Mouse (Mus musculus): ENCODE data around the gene Wdr83.

The Wdr83 gene

DNA sequence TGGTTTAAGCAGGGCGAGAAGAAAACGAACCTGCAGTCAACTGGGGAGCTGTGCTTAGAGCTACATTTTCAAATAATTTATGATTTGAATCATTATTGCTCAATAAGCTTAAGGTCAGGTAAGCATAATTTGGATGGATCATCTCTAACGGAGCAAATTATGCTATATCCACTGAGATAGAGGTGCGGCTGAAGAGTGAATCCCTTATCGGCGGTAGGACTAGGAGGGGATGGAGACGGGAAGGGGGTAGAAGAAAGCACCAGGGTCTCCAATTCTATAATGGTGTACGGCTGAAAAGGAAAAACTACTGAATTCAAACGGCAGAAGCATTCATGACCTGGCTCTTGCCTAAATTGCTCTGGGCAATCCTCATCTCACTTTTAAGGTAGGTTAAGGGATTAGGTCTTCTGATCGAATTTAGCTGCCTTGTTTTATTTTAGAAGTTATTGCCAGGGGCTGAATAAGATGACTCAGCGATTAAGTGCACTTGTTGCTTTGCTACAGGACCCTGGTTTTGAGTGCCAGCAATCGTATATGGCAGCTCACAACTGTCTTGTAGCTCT lies 45.9 kb downstream of the Wdr83 start:
- no peak for DNase-seq (ENCODE audit: low spot score in 2 of 2)

GRCm38 (mm10) chr8:85034764-85035163 lies 46.3 kb downstream of the Wdr83 start:
- peak; percentile 66 to 71 for DNase-seq (ENCODE audit: low spot score in 2 of 2)

GRCm38 (mm10) chr8:85033867-85034266 lies 47.2 kb downstream of the Wdr83 start:
- no peak for DNase-seq (ENCODE audit: low spot score in 2 of 2)

GRCm38 (mm10) chr8:85032622-85033311 lies 48.3 kb downstream of the Wdr83 start:
- DNase-seq (ENCODE audit: low spot score in 2 of 2): no peak

DNA sequence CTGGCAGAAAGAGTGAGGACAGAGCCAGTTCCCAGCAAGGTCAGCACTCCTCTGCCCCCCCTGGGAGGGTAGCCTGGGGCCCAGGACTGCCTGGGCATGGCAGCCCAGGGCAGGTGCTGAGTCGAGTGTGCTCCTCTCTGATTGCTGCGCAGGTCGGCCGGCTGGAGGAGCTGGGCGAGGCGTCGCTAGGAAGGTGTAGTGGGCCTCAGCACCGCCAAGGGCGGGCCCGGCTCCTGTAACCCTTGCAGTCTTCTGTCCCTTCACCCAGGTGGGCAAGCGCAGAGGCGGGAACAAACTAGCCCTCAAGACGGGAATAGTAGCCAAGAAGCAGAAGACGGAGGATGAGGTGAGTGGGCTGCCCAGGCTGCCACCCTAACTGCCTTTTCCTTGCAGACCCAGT lies 51.8 kb downstream of the Wdr83 start:
- no peak for DNase-seq (ENCODE audit: low spot score in 2 of 2)

DNA sequence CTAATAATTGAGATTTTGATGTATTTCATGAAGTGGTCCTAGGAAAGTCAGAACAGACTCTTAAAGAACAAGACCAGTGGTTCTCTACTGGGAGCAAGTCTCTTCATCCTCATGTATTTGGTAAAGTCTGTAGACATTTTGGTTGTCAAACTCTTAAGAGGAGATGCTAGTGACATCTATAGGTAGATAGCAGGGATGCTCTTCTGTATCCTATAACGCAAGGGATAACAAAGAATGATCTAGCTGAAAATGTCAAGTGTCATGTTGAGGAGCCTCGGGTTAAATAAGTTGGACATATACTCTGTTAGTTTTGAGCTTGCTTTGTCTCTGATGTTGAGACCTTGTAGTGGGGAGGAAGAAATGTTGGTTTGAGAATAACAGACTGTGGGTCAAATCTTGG lies 53.2 kb downstream of the Wdr83 start:
- no peak for DNase-seq (ENCODE audit: low spot score in 2 of 2)

- DNase-seq (ENCODE audit: low spot score in 2 of 2): no peak
These were observed 53.6 kb downstream of the Wdr83 start for GRCm38 (mm10) chr8:85027516-85027855.

- peak; percentile 97 for DNase-seq (ENCODE audit: low spot score in 2 of 2)
These were observed 54.2 kb downstream of the Wdr83 start, which contains the start of gene Trir for GRCm38 (mm10) chr8:85026670-85027515. Gene Trir (plus strand): TSS chr8:85026823.

DNA sequence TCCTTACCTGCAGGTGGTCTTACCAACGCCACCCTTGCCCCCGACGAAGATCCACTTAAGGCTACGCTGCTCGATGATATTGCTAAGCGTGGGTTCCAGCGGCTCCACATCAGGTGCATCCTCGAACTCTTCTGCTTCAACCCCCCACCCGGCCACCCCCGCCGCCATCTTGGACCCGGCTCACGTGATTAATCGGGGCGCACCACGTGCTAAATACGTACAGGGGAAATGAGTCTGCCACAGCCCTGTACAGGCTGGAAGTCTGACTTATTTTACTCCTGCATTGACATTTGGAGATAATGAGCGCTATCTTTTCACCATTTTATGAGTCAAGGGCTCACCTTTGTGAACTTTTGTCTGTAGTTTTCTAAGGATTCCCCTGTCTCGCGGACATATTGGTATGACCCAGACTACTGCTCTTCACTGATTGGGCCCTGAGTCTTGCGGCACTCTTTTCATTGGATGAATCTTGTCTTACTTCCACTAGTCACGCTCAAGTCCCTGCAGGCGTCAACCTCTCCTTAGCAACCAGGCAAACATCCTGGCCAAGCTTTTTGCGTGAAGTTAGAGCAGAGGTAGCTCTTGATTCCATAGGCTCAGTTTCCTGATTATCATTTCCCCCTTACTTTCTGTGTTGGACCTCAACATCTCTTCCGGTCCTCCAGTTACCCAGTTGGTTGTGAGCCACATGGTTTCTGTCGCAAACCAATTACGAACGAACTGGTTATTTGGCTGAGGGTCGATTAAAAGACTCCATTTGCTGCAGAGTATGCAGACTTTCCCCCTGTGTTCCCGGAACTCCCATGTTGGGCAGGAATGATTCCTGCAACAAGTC lies 55.8 kb downstream of the Wdr83 start, which contains the start of gene Asna1:
Gene Asna1, minus strand, starts transcription at position 184 of the 835 bp plus-strand sequence.
- DNase-seq (ENCODE audit: low spot score in 2 of 2): peak; percentile 85 to 88

All from frontal cortex, postnatal 36 days (tissue).